Mouse (Mus musculus): ENCODE data around the gene Zc3h15.

GRCm38 (mm10) chr2:83627495-83627894 lies 16.7 kb upstream of the Zc3h15 start:
- TF ChIP-seq GATA1 (IDR thresholded peaks at IDR 0.05; ENCODE audit: low read length) (no peak), TAL1 (IDR thresholded peaks at IDR 0.05; ENCODE audit: low read length) (no peak)

All from erythroblast, embryonic 14.5 days (primary cell).